Mouse (Mus musculus) NIH3T3 (cell line): ENCODE data around the gene Slc7a11.
A peak's percentile ranks its signal among the peaks of the same experiment; 100 is the strongest.

Source experiments
- DNase-seq: peaks from one replicate; pipeline ENCODE4 v3.0.0-alpha.2; 2012; ENCODE audit warnings: low read depth

Gene Slc7a11

GRCm38 (mm10) chr3:49866061-49866515 lies 577.3 kb downstream of the Slc7a11 start:
- DNase-seq, result no peak

- peak; percentile 61 for DNase-seq
Observed at GRCm38 (mm10) chr3:49856797-49857196, 586.6 kb downstream of the Slc7a11 start.

- no peak for DNase-seq
Observed at GRCm38 (mm10) chr3:49854277-49854676, 589.1 kb downstream of the Slc7a11 start.

- DNase-seq, result no peak
Observed at GRCm38 (mm10) chr3:49842971-49843370, 600.4 kb downstream of the Slc7a11 start.
